Mouse (Mus musculus): ENCODE data around the gene Zfp239.

- no peak for TF ChIP-seq POLR2A (IDR thresholded peaks at IDR 0.05; ENCODE audit: borderline replicate concordance, insufficient read depth, low read length)
- peak; percentile 67 for TF ChIP-seq CTCF (IDR thresholded peaks at IDR 0.05; ENCODE audit: borderline replicate concordance, insufficient read depth, low read depth, low read length)
Observed at GRCm38 (mm10) chr6:117828273-117828672, 33.6 kb upstream of the Zfp239 start.

Measured in cerebellum, adult 2 months (tissue).